Mouse (Mus musculus): ENCODE measurements around the gene Tprn. TPM values are rescaled to one million over a fixed set of nuclear protein-coding genes. Genes with fewer than 3 reads are reported as not detected.
A peak's percentile ranks its signal among the peaks of the same experiment; 100 is the strongest.

Tprn gene
- polyA plus RNA-seq, 1 experiment = 91.0 TPM

DNA sequence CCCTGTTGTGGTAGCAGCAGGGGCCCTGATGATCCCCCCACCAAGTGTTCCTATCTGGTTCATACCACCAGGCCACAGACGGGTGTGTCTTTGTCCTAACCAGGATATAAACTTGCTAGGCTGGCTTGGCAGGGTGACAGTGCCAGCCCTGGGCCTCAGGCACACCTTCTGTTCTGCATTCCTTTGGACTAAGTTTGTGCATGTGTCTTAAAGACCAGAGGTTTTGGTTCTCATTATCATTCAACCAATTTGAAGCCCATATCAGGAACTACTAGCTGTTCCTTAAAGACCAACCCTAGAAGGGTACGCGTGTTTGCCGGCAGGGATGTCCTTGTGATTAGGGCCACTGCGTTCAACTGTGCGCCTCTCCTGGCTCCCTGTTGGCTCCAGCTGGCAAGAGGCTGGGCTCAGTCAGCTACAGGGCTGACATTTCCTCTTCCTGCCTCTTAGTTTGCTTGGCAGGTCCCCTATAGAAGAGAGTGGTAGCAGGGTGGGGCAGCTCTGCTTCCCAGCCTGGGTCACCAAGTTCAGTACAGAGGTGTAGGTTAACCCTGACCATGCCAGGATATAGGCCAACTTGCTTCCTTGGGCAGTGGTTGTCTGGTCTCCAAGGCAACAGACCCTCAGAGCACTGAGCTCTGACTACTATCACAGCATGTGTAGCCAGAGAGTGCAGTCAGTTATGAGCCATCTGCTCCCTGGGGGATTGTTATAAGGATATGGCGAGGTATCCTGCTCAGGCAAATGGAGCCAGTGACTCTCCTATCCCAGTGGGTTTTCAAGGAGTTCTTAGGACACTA is 24.6 kb downstream of the Tprn start:
- peak; percentile 70 to 73 for DNase-seq
- no peak for TF ChIP-seq CTCF (IDR thresholded peaks at IDR 0.05; ENCODE audit: borderline replicate concordance, insufficient read depth, low read depth, low read length)
- peak; percentile 14; the same call in 1 of the 2 replicates for TF ChIP-seq POLR2A (IDR thresholded peaks at IDR 0.05; ENCODE audit: borderline replicate concordance, insufficient read depth, low read length)
- Histone ChIP-seq H3K4me1 (ENCODE audit: control insufficient read depth, insufficient read depth, low read length) (peaks cover 54% of the 10 kb centered on the region), H3K27me3 (ENCODE audit: control insufficient read depth, insufficient read depth, low read length) (no peaks in the 10 kb centered on the region), H3K27ac (ENCODE audit: insufficient read depth, low read length) (peak overlapping the region; percentile 26), H3K4me3 (replicated peaks; ENCODE audit: insufficient read depth, low read depth, low read length) (no peak overlapping the region)
- WGBS = 5% methylated on average over 7 of the region's 7 CpGs

DNA sequence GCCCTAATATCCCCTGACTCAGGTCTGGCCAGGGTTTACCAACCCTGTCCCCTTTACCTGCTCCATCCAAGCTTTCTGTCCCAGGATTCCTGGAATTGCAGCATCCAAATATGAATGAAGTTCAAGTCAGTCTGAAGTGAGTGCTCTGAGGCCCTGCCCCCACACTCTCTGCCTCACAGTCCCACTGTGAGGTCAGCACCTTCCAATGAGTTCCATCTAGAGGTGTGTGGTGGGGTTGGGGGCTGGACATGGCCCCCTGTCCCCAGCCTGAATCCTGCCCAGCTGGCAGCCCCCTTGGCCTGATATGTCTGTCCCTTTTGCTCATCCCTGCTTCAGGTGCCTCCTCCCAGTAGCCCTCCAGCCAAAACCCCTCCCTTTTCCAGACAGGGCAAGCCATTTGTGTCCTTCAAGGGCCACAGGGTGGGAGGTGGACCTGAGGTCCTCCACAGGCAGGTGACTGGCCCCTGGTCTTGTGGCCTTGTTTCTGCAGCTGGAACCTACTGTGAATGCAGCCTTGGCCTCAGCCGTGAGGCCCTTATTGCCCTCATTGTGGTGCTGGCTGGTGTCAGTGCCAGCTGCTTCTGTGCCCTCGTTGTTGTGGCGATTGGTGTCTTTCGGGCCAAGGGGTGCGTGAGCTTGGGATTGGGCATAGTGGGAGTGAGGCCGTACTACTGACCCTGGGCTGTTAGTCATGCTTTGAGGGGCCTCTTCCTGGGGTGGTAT is 25.7 kb downstream of the Tprn start, which contains the start of gene Tmem210:
TSS of gene Tmem210 (plus strand) at position 219 of the 723 bp plus-strand sequence.
- Histone ChIP-seq H3K4me3 (replicated peaks; ENCODE audit: insufficient read depth, low read depth, low read length) (no peak within 1 kb of the TSS), H3K4me1 (ENCODE audit: control insufficient read depth, insufficient read depth, low read length) (peaks cover 59% of the 10 kb centered on the region), H3K27me3 (ENCODE audit: control insufficient read depth, insufficient read depth, low read length) (no peaks in the 10 kb centered on the region), H3K27ac (ENCODE audit: insufficient read depth, low read length) (peak within 1 kb of the TSS; percentile 26)
- DNase-seq = peak in 1 of 2 experiments; percentile 58
- TF ChIP-seq CTCF (IDR thresholded peaks at IDR 0.05; ENCODE audit: borderline replicate concordance, insufficient read depth, low read depth, low read length) = no peak
- peak; percentile 12; the same call in 1 of the 2 replicates for TF ChIP-seq POLR2A (IDR thresholded peaks at IDR 0.05; ENCODE audit: borderline replicate concordance, insufficient read depth, low read length)
- 25% methylated on average over 6 of the region's 6 CpGs for WGBS

DNA sequence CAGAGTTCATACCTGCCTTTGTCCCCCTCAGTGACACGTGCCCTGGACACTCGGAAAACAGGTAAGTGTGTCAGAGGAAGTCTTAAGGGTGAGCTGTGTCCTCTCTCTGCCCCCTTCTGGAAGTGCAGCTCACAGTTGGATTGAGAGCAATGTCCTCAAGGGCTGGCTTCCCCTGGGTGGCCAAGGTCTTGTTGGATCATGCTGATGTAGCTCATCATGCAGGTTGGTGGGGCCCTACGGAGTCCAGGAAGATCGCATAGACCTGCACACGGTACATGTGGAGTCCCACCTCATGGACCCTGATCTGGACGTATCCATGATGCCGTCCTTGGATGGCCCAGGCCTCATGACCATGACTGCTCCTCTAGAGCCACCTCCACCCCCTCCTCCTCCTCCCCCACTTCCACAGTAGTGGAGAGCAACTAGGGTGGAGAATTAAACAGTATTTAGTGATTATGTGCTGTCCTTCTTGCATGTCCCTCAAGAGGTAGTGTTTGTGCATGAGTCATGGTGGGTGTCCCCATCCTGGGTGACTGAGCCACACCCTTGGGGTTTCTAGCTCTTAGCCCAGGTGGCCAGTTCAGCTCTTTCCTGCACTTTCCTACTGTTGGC is 26.4 kb downstream of the Tprn start:
- WGBS = 59% methylated on average over 7 of the region's 7 CpGs
- no peak overlapping the region for H3K27ac ChIP-seq (ENCODE audit: insufficient read depth, low read length)
- peak; percentile 46 to 55 for DNase-seq
- TF ChIP-seq POLR2A (IDR thresholded peaks at IDR 0.05; ENCODE audit: borderline replicate concordance, insufficient read depth, low read length) (0 out of 2 replicates have a peak, but pooled peaks have one; percentile 32), CTCF (IDR thresholded peaks at IDR 0.05; ENCODE audit: borderline replicate concordance, insufficient read depth, low read depth, low read length) (0 out of 2 replicates have a peak, but pooled peaks have one; percentile 16)
- peaks cover 63% of the 10 kb centered on the region for H3K4me1 ChIP-seq (ENCODE audit: control insufficient read depth, insufficient read depth, low read length)
- no peaks in the 10 kb centered on the region for H3K27me3 ChIP-seq (ENCODE audit: control insufficient read depth, insufficient read depth, low read length)
- no peak overlapping the region for H3K4me3 ChIP-seq (replicated peaks; ENCODE audit: insufficient read depth, low read depth, low read length)

- 2% methylated on average over 11 of the region's 11 CpGs for WGBS
- TF ChIP-seq CTCF (IDR thresholded peaks at IDR 0.05; ENCODE audit: borderline replicate concordance, insufficient read depth, low read depth, low read length) (no peak), POLR2A (IDR thresholded peaks at IDR 0.05; ENCODE audit: borderline replicate concordance, insufficient read depth, low read length) (peak; percentile 16; the same call in 1 of the 2 replicates)
- DNase-seq = peak; percentile 82 to 86
- Histone ChIP-seq H3K4me1 (ENCODE audit: control insufficient read depth, insufficient read depth, low read length) (peaks cover 67% of the 10 kb centered on the region), H3K27me3 (ENCODE audit: control insufficient read depth, insufficient read depth, low read length) (no peaks in the 10 kb centered on the region), H3K4me3 (replicated peaks; ENCODE audit: insufficient read depth, low read depth, low read length) (peak within 1 kb of the TSS; percentile 29), H3K27ac (ENCODE audit: insufficient read depth, low read length) (peak within 1 kb of the TSS; percentile 68)
These were observed 27.2 kb downstream of the Tprn start, which contains the start of gene Lrrc26 for GRCm38 (mm10) chr2:25289651-25290050. Gene Lrrc26, plus strand, starts transcription at chr2:25289915.

- Histone ChIP-seq H3K4me1 (ENCODE audit: control insufficient read depth, insufficient read depth, low read length) (peaks cover 67% of the 10 kb centered on the region), H3K27me3 (ENCODE audit: control insufficient read depth, insufficient read depth, low read length) (no peaks in the 10 kb centered on the region), H3K4me3 (replicated peaks; ENCODE audit: insufficient read depth, low read depth, low read length) (peak overlapping the region; percentile 29), H3K27ac (ENCODE audit: insufficient read depth, low read length) (peak overlapping the region; percentile 68)
- TF ChIP-seq POLR2A (IDR thresholded peaks at IDR 0.05; ENCODE audit: borderline replicate concordance, insufficient read depth, low read length) (peak; percentile 45; the same call in 1 of the 2 replicates), CTCF (IDR thresholded peaks at IDR 0.05; ENCODE audit: borderline replicate concordance, insufficient read depth, low read depth, low read length) (no peak)
- DNase-seq = peak; percentile 83 to 87
- under 1% methylated on average over 54 of the region's 54 CpGs for WGBS
These were observed 27.8 kb downstream of the Tprn start for GRCm38 (mm10) chr2:25290101-25290815.

DNA sequence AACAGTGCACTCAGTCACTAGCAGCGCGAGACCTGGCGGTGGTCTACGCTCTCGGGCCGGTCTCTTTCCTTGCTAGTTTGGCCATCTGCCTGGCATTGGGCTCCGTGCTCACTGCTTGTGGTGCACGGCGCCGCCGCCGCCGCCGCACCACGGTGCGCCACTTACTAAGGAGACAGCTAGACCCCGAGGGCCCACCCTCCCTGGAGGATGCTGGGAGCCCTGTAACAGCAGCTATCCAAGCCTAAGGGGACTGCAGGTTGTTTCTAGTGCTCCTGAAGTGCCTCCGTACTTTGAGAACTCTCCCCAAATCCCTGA is 28.4 kb downstream of the Tprn start:
- TF ChIP-seq CTCF (IDR thresholded peaks at IDR 0.05; ENCODE audit: borderline replicate concordance, insufficient read depth, low read depth, low read length) = no peak
- no peak for TF ChIP-seq POLR2A (IDR thresholded peaks at IDR 0.05; ENCODE audit: borderline replicate concordance, insufficient read depth, low read length)
- 2% methylated on average over 18 of the region's 18 CpGs for WGBS
- peak overlapping the region; percentile 29 for H3K4me3 ChIP-seq (replicated peaks; ENCODE audit: insufficient read depth, low read depth, low read length)
- H3K27me3 ChIP-seq (ENCODE audit: control insufficient read depth, insufficient read depth, low read length) = no peaks in the 10 kb centered on the region
- no peak for DNase-seq
- H3K4me1 ChIP-seq (ENCODE audit: control insufficient read depth, insufficient read depth, low read length) = peaks cover 67% of the 10 kb centered on the region
- peak overlapping the region; percentile 68 for H3K27ac ChIP-seq (ENCODE audit: insufficient read depth, low read length)

Data from cerebellum, adult 2 months (tissue).